Mouse (Mus musculus): ENCODE results near the gene Mylk2. TPM values are rescaled to one million over a fixed set of nuclear protein-coding genes. Genes with fewer than 3 reads are reported as not detected.
A peak's percentile ranks its signal among the peaks of the same experiment; 100 is the strongest.

The Mylk2 gene
- 100 to 1,000 TPM; 443 to 553 TPM for total RNA-seq (2021)
- long read RNA-seq, experiment 1, transcript Mylk2-201 (12 exons, 2,951 nt): major isoform, 22 of 75 reads
- long read RNA-seq, experiment 1, partial matches to known transcripts: 8 of 75 reads
- long read RNA-seq, experiment 1, other reads (novel, unspliced or antisense): 45 of 75 reads
- long read RNA-seq, experiment 2, transcript Mylk2-201 (12 exons, 2,951 nt): major isoform, 16 of 67 reads
- long read RNA-seq, experiment 2, partial matches to known transcripts: 11 of 67 reads
- long read RNA-seq, experiment 2, other reads (novel, unspliced or antisense): 40 of 67 reads

DNA sequence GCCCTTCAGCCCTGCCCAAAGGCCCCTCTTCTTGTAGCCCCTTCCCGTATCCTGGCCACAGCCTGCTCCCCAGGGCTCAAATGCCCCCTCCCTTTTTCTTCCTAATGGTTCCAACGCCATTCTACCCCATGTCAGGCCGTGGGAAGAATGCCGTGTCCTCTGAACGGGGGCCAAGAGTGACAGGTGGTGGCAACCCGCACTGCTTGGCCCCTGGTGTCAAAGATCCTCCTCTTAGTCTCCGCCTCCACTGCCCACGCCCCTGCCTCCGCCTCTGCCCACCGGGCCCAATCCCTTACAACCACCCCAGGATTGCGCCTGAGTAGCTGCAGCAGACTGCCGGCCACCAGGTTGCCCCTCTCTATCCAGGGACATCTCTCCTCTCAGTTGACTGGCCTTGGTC, at the start of gene Mylk2:
Gene Mylk2, plus strand, starts transcription at position 322 of the 400 bp plus-strand sequence.
- intact Hi-C loops (cut with DNase I): no loop called here
- peak; percentile 77 to 79 for DNase-seq

- intact Hi-C loops (cut with DNase I): no loop called here
- peak in 1 of 2 experiments; percentile 11 for DNase-seq
These were observed 49.3 kb upstream of the Mylk2 start for GRCm38 (mm10) chr2:152861891-152862290.

DNA sequence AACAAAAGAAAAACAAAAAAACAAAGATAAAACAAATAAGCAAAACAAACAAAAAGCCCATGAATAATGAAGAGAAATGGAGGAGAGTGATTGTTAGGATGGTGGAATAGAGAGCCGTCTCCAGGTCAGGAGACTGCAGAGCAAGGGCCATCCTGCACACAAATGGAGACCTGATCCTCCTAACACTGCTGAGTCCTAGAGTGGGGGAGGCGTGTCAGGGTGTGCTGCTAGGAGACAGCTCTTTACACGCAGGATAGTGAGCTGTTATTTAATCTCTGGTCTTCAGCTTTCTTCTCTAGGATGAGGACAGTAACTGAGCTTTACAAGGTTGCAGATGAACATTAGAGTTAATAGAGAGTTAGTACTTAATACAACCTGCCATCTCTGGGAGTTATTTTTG, 48.5 kb upstream of the Mylk2 start:
- DNase-seq: no peak
- intact Hi-C loops (cut with DNase I): no loop called here

DNA sequence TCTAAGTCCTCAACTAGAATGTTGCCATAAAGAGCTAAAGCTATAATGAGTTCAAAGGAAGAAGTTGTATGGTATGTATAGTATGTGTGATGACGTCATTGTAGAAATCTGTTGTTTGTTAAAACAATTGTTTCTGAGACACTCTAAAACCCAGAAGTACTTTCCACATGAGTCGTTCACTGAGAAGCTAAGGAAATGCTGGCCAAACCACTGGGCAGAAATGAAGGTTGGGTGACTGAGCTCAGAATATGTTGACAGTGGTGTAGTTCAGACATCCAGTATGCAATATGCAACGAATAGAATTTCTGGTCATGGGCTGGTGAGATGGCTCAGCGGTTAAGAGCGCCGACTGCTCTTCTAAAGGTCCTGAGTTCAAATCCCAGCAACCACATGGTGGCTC, 47.8 kb upstream of the Mylk2 start:
- intact Hi-C loops (cut with DNase I): no loop called here
- DNase-seq: no peak

DNA sequence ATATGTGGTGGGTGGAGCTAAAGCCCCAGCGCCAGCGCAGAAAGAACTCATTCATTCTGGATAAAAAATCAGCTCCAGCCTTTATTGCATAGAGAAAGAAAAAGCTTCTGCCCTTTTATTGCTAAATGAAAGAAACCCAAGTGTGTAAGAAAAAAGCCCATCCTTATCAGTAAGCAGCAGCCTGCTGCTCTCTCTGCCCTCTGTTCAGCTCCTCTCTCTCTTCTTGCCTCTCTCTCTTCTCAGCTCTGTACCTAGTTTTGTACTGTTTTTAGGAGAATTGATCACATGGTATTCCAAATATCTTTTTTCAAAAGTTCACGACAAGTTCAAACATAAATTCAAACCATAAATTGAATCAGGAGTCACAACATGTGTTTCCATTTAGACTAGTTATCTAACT, 32.9 kb upstream of the Mylk2 start:
- intact Hi-C loops (cut with DNase I): no loop called here
- DNase-seq: no peak

DNA sequence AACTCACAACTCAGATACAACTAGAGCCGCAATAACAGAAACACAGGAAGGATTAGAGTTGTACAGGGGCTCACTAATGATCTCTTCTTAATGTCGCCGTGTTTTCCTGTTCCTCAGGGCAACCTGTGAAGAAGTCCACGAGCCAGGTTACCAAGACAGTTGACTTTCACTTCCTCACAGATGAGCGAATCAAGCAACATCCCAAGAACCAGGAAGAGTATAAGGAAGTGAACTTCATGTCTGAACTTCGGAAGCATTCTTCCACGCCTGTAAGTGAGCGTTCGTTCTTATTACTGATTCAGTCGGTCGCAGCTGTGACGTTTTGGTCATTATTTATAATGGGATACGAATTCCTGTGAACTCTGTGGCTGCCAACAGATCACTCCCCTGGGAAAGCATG, 30.3 kb upstream of the Mylk2 start:
- intact Hi-C loops (cut with DNase I): no loop called here
- no peak for DNase-seq

- no peak for DNase-seq
- intact Hi-C loops (cut with DNase I): no loop called here
These were observed 27.0 kb upstream of the Mylk2 start for GRCm38 (mm10) chr2:152884101-152884645.

GRCm38 (mm10) chr2:152887230-152887629, 23.9 kb upstream of the Mylk2 start:
- intact Hi-C loops (cut with DNase I): loop anchor here (5.0 kb wide), 2 partner anchors 50 to 195 kb away; no protein-coding TSS in a partner anchor
- no peak for DNase-seq

DNA sequence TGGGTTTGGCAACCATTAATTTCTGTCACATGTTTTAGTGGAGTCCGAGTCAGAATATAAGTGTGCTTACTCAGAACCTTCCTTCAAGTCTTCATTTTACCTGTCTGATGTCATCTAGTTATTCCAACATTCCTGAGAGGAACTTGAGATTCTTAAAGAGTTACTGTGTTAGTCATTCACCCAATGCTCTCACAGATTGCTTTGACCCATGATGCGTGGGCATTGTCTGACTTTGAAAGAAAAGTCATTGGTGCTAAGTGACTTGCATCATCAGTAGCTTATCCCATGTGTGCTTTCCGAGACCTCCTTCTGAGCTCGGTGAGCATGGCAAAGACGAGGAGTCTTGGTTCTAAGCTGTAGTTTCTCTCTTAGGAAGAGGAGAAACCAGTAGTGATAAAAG, 22.4 kb upstream of the Mylk2 start:
- intact Hi-C loops (cut with DNase I): loop anchor here (5.0 kb wide), 2 partner anchors 51 to 196 kb away; no protein-coding TSS in a partner anchor
- DNase-seq: no peak

- no peak for DNase-seq
- intact Hi-C loops (cut with DNase I): no loop called here
These were observed 15.3 kb upstream of the Mylk2 start for GRCm38 (mm10) chr2:152895834-152896233.

DNA sequence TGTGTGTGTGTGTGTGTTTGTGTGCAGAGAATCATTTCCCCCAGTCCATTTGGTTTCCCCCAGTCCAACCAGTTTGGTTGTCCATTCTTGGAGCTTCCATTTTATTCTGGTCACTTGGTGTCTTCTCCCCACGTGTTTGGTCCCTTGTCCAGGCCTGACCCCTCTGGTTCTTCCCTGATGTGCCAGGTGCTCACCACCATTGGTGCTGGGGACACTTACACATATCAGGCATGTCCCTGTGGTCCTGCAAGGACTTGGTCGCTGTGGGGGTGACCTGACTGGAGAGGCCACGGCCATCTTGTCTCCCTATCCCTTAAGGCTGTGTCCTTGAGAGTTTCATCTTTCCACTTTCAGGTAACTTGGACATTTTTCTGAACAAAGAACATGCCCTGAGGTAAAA, 14.2 kb upstream of the Mylk2 start:
- intact Hi-C loops (cut with DNase I): no loop called here

DNA sequence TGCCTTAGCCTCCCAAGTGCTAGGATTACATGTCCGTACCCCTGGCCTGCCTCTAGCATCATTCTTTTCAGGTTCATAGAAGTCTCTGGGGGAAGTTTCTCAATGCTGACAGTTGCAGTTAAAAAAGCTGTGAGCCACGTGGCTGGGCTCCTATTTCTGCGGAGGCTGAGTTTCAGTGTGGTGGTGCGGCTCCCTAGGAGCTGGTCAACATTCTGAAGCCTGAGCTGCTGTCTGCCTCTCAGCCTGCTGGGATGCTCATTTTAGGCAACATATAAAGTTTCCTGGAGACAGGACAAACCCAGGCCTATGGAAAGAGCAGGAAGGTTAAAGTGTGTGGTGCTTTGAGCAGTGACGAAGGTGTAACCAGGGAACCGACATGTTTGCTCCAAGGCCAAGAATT, 12.1 kb upstream of the Mylk2 start:
- DNase-seq: no peak
- intact Hi-C loops (cut with DNase I): no loop called here

More for the DNA sequence above, 14.2 kb upstream of the Mylk2 start:
- DNase-seq: no peak

DNA sequence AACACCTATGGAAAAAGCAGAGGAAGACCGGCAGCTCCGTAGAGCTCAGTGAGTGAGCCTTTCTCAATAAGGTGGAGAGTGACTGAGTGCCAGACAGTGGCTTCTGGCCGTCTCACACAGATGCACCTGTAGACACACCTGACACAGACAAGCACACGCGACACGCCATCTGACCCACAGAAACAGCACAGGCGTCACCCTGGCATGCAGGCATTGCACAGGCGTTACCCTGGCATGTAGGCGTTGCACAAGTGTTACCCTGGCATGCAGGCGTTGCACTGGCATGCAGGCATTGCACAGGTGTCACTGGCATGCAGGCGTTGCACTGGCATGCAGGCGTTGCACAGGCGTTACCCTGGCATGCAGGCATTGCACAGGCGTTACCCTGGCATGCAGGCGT, 9.9 kb upstream of the Mylk2 start:
- DNase-seq: no peak
- intact Hi-C loops (cut with DNase I): no loop called here

- intact Hi-C loops (cut with DNase I): no loop called here
- DNase-seq: no peak
These were observed 8.5 kb upstream of the Mylk2 start for GRCm38 (mm10) chr2:152902658-152903057.

GRCm38 (mm10) chr2:152903586-152903985, 7.6 kb upstream of the Mylk2 start:
- intact Hi-C loops (cut with DNase I): no loop called here
- DNase-seq: peak in 1 of 2 experiments; percentile 25

- peak in 1 of 2 experiments; percentile 38 for DNase-seq
- intact Hi-C loops (cut with DNase I): no loop called here
These were observed 7.0 kb upstream of the Mylk2 start for GRCm38 (mm10) chr2:152904127-152904643.

- intact Hi-C loops (cut with DNase I): no loop called here
- no peak for DNase-seq
These were observed 5.9 kb upstream of the Mylk2 start for GRCm38 (mm10) chr2:152905036-152905829.

GRCm38 (mm10) chr2:152906274-152907037, 4.7 kb upstream of the Mylk2 start:
- intact Hi-C loops (cut with DNase I): no loop called here
- no peak for DNase-seq

GRCm38 (mm10) chr2:152907114-152907943, 3.8 kb upstream of the Mylk2 start:
- peak in 1 of 2 experiments; percentile 33 for DNase-seq

GRCm38 (mm10) chr2:152909848-152910247, 1.3 kb upstream of the Mylk2 start:
- DNase-seq: no peak
- intact Hi-C loops (cut with DNase I): no loop called here

More at GRCm38 (mm10) chr2:152907114-152907943, 3.8 kb upstream of the Mylk2 start:
- intact Hi-C loops (cut with DNase I): no loop called here

Measured in gastrocnemius, postnatal 36 days (tissue).